Mouse (Mus musculus): ENCODE measurements around the gene Gm3402. TPM values are rescaled to one million over a fixed set of nuclear protein-coding genes. Genes with fewer than 3 reads are reported as not detected.
"Not testable (repeated sequence)": the region's sequence is repeated elsewhere in the genome, so short reads cannot be mapped to it uniquely, and the experiment has no call there.

The Gm3402 gene
- not detected in 2 replicates for polyA plus RNA-seq (2016; fragmentation: Nextera tagmentation; extraction: Ambion mirVana)

- H3K4me3 ChIP-seq; H3K9me3 ChIP-seq; H3K36me3 ChIP-seq (replicated peaks); H3K4me1 ChIP-seq; H3K27ac ChIP-seq; DNase-seq (ENCODE audit: extremely low spot score, low spot score); H3K27me3 ChIP-seq (ENCODE audit: poor library complexity, severe bottlenecking): not testable (repeated sequence)
- WGBS, result 88% methylated on average over 2 of the region's 5 CpGs
Measured at GRCm38 (mm10) chr5:146513823-146514222, at the start of gene Gm3402. Gene Gm3402 (plus strand): TSS chr5:146514123.

GRCm38 (mm10) chr5:146466663-146467062, 47.3 kb upstream of the Gm3402 start:
- no peaks in the 10 kb centered on the region for H3K4me1 ChIP-seq
- no peaks in the 10 kb centered on the region for H3K27me3 ChIP-seq (ENCODE audit: poor library complexity, severe bottlenecking)
- no peaks in the 10 kb centered on the region for H3K9me3 ChIP-seq
- no peak for DNase-seq (ENCODE audit: extremely low spot score, low spot score)
- H3K4me3 ChIP-seq, result no peak overlapping the region
- 95% methylated on average over 19 of the region's 19 CpGs for WGBS
- H3K36me3 ChIP-seq (replicated peaks), result peaks cover 39% of the 10 kb centered on the region
- H3K27ac ChIP-seq, result no peak overlapping the region

- Histone ChIP-seq H3K4me1 (no peaks in the 10 kb centered on the region), H3K27ac (no peak overlapping the region), H3K4me3 (no peak overlapping the region), H3K36me3 (replicated peaks) (peaks cover 32% of the 10 kb centered on the region), H3K9me3 (no peaks in the 10 kb centered on the region), H3K27me3 (ENCODE audit: poor library complexity, severe bottlenecking) (no peaks in the 10 kb centered on the region)
- no peak for DNase-seq (ENCODE audit: extremely low spot score, low spot score)
- 93% methylated on average over 9 of the region's 9 CpGs for WGBS
Measured at GRCm38 (mm10) chr5:146468311-146468710, 45.6 kb upstream of the Gm3402 start.

GRCm38 (mm10) chr5:146470821-146471220, 43.1 kb upstream of the Gm3402 start:
- Histone ChIP-seq H3K36me3 (replicated peaks) (peaks cover 32% of the 10 kb centered on the region), H3K27me3 (ENCODE audit: poor library complexity, severe bottlenecking) (no peaks in the 10 kb centered on the region), H3K27ac (no peak overlapping the region), H3K4me3 (no peak overlapping the region), H3K4me1 (no peaks in the 10 kb centered on the region), H3K9me3 (no peaks in the 10 kb centered on the region)
- no peak for DNase-seq (ENCODE audit: extremely low spot score, low spot score)
- 91% methylated on average over 9 of the region's 9 CpGs for WGBS

- Histone ChIP-seq H3K4me1 (no peaks in the 10 kb centered on the region), H3K27ac (no peak overlapping the region), H3K27me3 (ENCODE audit: poor library complexity, severe bottlenecking) (no peaks in the 10 kb centered on the region), H3K36me3 (replicated peaks) (peaks cover 29% of the 10 kb centered on the region), H3K9me3 (no peaks in the 10 kb centered on the region), H3K4me3 (no peak overlapping the region)
- 97% methylated on average over 5 of the region's 5 CpGs for WGBS
- DNase-seq (ENCODE audit: extremely low spot score, low spot score), result no peak
Measured at GRCm38 (mm10) chr5:146471311-146471710, 42.6 kb upstream of the Gm3402 start.

- no peaks in the 10 kb centered on the region for H3K27me3 ChIP-seq (ENCODE audit: poor library complexity, severe bottlenecking)
- 94% methylated on average over 12 of the region's 12 CpGs for WGBS
- DNase-seq (ENCODE audit: extremely low spot score, low spot score), result no peak
- no peak overlapping the region for H3K27ac ChIP-seq
- no peak overlapping the region for H3K4me3 ChIP-seq
- H3K4me1 ChIP-seq, result no peaks in the 10 kb centered on the region
- no peaks in the 10 kb centered on the region for H3K9me3 ChIP-seq
- peaks cover 25% of the 10 kb centered on the region for H3K36me3 ChIP-seq (replicated peaks)
Measured at GRCm38 (mm10) chr5:146471821-146472220, 42.1 kb upstream of the Gm3402 start.

- WGBS, result 16% methylated on average over 4 of the region's 4 CpGs
- not testable (repeated sequence) for DNase-seq (ENCODE audit: extremely low spot score, low spot score); H3K4me1 ChIP-seq
Measured at GRCm38 (mm10) chr5:146479564-146479963, 34.4 kb upstream of the Gm3402 start.

GRCm38 (mm10) chr5:146481665-146482064, 32.3 kb upstream of the Gm3402 start, which contains the start of gene Gm6408:
Gene Gm6408 (plus strand): TSS chr5:146481965.
- not testable (repeated sequence) for H3K9me3 ChIP-seq; DNase-seq (ENCODE audit: extremely low spot score, low spot score); H3K27ac ChIP-seq; H3K4me1 ChIP-seq; H3K36me3 ChIP-seq (replicated peaks); H3K27me3 ChIP-seq (ENCODE audit: poor library complexity, severe bottlenecking); H3K4me3 ChIP-seq
- 98% methylated on average over 3 of the region's 3 CpGs for WGBS

More at GRCm38 (mm10) chr5:146479564-146479963, 34.4 kb upstream of the Gm3402 start:
- not testable (repeated sequence) for H3K4me3 ChIP-seq; H3K27ac ChIP-seq; H3K27me3 ChIP-seq (ENCODE audit: poor library complexity, severe bottlenecking); H3K9me3 ChIP-seq; H3K36me3 ChIP-seq (replicated peaks)

- WGBS, result 16% methylated on average over 3 of the region's 4 CpGs
- DNase-seq (ENCODE audit: extremely low spot score, low spot score); H3K4me3 ChIP-seq; H3K9me3 ChIP-seq; H3K36me3 ChIP-seq (replicated peaks); H3K27ac ChIP-seq; H3K27me3 ChIP-seq (ENCODE audit: poor library complexity, severe bottlenecking); H3K4me1 ChIP-seq: not testable (repeated sequence)
Measured at GRCm38 (mm10) chr5:146488959-146489358, 25.0 kb upstream of the Gm3402 start.

GRCm38 (mm10) chr5:146491063-146491462, 22.9 kb upstream of the Gm3402 start, which contains the start of gene Gm6370:
Gene Gm6370 (plus strand): TSS chr5:146491363.
- not testable (repeated sequence) for H3K4me3 ChIP-seq
- WGBS, result no CpG with 5 or more reads among the region's 5 CpGs

GRCm38 (mm10) chr5:146502099-146502498, 11.8 kb upstream of the Gm3402 start, which contains the start of gene 4930449I24Rik:
Gene 4930449I24Rik (plus strand): TSS chr5:146502399.
- H3K4me1 ChIP-seq; H3K9me3 ChIP-seq; H3K36me3 ChIP-seq (replicated peaks); H3K4me3 ChIP-seq; DNase-seq (ENCODE audit: extremely low spot score, low spot score); H3K27me3 ChIP-seq (ENCODE audit: poor library complexity, severe bottlenecking); H3K27ac ChIP-seq: not testable (repeated sequence)
- no CpG with 5 or more reads among the region's 5 CpGs for WGBS

More at GRCm38 (mm10) chr5:146491063-146491462, 22.9 kb upstream of the Gm3402 start, which contains the start of gene Gm6370:
- H3K27me3 ChIP-seq (ENCODE audit: poor library complexity, severe bottlenecking); H3K27ac ChIP-seq; H3K9me3 ChIP-seq; H3K4me1 ChIP-seq; DNase-seq (ENCODE audit: extremely low spot score, low spot score); H3K36me3 ChIP-seq (replicated peaks): not testable (repeated sequence)

- not testable (repeated sequence) for H3K4me3 ChIP-seq; DNase-seq (ENCODE audit: extremely low spot score, low spot score); H3K36me3 ChIP-seq (replicated peaks); H3K4me1 ChIP-seq; H3K9me3 ChIP-seq; H3K27ac ChIP-seq; H3K27me3 ChIP-seq (ENCODE audit: poor library complexity, severe bottlenecking)
- WGBS, result 95% methylated on average over 3 of the region's 3 CpGs
Measured at GRCm38 (mm10) chr5:146525501-146525900, 11.6 kb downstream of the Gm3402 start, which contains the start of gene Gm3404. Gene Gm3404 (plus strand): TSS chr5:146525801.

- H3K9me3 ChIP-seq; H3K4me3 ChIP-seq; DNase-seq (ENCODE audit: extremely low spot score, low spot score); H3K4me1 ChIP-seq; H3K27me3 ChIP-seq (ENCODE audit: poor library complexity, severe bottlenecking); H3K36me3 ChIP-seq (replicated peaks); H3K27ac ChIP-seq: not testable (repeated sequence)
- WGBS, result 89% methylated on average over 3 of the region's 3 CpGs
Measured at GRCm38 (mm10) chr5:146537347-146537746, 23.4 kb downstream of the Gm3402 start, which contains the start of gene Gm3409. Gene Gm3409 (plus strand): TSS chr5:146537647.

GRCm38 (mm10) chr5:146555836-146556235, 41.9 kb downstream of the Gm3402 start, which contains the start of gene Gm3415:
Gene Gm3415 (plus strand): TSS chr5:146556136.
- H3K4me1 ChIP-seq; H3K4me3 ChIP-seq; DNase-seq (ENCODE audit: extremely low spot score, low spot score); H3K27me3 ChIP-seq (ENCODE audit: poor library complexity, severe bottlenecking); H3K36me3 ChIP-seq (replicated peaks); H3K27ac ChIP-seq; H3K9me3 ChIP-seq: not testable (repeated sequence)
- no CpG with 5 or more reads among the region's 3 CpGs for WGBS

Measured in forebrain, embryonic 10.5 days (tissue).